Mouse (Mus musculus): ENCODE results near the gene Rptor.

DNA sequence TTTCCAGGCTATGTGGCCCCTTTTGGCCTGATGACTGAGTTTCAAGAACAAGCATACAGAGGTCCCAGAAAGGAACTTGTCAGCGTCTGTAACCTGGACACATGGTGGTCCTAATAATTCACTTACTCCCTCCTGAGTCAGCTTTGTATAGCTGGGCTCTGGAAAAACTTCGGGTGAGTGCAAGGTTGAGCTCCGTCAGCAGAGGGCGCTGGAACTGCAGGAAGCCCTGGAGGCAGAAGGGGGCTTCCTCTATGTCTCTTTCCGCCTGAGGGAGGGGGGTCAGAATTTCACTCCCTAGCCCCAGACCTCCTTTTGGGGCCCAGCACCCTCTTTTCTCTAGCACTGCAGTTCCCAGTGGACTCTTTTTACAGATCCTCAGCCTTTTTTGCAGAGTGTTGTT, 306.7 kb downstream of the Rptor start:
- TF ChIP-seq CTCF (IDR thresholded peaks at IDR 0.05 in 2 of 3, conservative IDR thresholded peaks at IDR 0.05 in 1 of 3; ENCODE audit: control insufficient read depth in 1 of 3, insufficient read depth in 1 of 3, low read depth in 2 of 3, low read length in 3 of 3, poor library complexity in 1 of 3, severe bottlenecking in 1 of 3): peak; percentile 91 to 99 (median 97)
- TF ChIP-seq RAD21 (IDR thresholded peaks at IDR 0.05; ENCODE audit: low read depth, low read length): peak; percentile 90
- TF ChIP-seq MAZ (IDR thresholded peaks at IDR 0.05; ENCODE audit: low read depth, low read length): peak; percentile 86
- no peak for TF ChIP-seq ZNF384 (IDR thresholded peaks at IDR 0.05; ENCODE audit: low read depth, low read length)
- no peak for TF ChIP-seq MAX (IDR thresholded peaks at IDR 0.05; ENCODE audit: low read length)

All from MEL (cell line).